ENCODE assay signal across 8 mouse cellular contexts in the genomic region with DNA sequence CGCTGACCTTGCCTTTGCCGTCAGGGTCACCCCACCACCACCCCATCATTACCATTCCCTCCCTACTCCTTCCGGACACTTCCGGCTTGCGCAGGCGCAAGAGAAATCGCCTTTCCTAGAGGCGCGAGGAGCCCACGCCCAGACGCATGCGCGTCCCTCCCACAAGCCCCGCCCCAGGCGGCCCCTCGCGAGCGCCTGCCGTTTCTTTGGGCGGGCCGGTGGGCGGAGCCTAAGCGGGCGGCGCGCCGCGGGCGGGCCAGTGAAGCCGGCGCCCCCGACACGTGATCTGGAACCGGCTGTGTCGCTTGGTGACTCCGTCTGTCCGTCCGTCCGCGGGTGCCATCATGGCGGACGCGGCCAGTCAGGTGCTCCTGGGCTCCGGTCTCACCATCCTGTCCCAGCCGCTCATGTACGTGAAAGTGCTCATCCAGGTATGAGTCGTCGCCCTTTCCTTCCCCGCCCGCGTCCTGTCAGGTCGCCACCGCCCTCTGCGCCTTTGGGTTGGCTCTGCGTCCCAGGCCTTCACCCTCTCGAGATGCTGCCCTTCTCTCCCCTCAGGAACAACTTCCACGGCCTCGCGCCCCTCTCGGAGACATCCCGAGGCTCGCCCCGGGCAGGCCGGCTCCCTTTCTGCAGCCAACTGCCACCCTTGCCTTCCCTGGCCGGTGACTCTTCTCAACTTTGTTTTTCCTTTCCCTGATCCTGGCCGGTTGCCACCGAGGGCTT. TPM values are rescaled to one million over a fixed set of nuclear protein-coding genes. Genes with fewer than 3 reads are reported as not detected.
DNase-seq lines count a peak whose midpoint lies in the region; ATAC-seq and TF ChIP-seq lines count a peak whose summit lies in the region.

A gene (plus strand): TSS at position 201 of the 726 bp plus-strand sequence.

- peak; percentile 96 for ATAC-seq in heart, embryonic 15.5 days (replicated peaks; ENCODE audit: insufficient number of reproducible peaks, insufficient read depth, low FRiP score, low read depth)
- ATAC-seq in liver, embryonic 14.5 days (ENCODE audit: insufficient read depth) = peak; percentile 93
- peak; percentile 95 for ATAC-seq in neural tube, embryonic 11.5 days (ENCODE audit: insufficient read depth, low FRiP score, low TSS enrichment)
- ATAC-seq in stomach, postnatal 0 days (ENCODE audit: low FRiP score, low TSS enrichment) = peak; percentile 98

- WGBS in forebrain, embryonic 10.5 days = 0% methylated on average over 67 of the region's 67 CpGs
- under 1% methylated on average over 59 of the region's 67 CpGs for WGBS in heart, embryonic 15.5 days
- under 1% methylated on average over 67 of the region's 67 CpGs for WGBS in liver, embryonic 14.5 days (ENCODE audit: insufficient replicate concordance)
- WGBS in neural tube, embryonic 11.5 days = under 1% methylated on average over 58 of the region's 67 CpGs
- under 1% methylated on average over 64 of the region's 67 CpGs for WGBS in stomach, postnatal 0 days

- peaks cover 23% of the 10 kb centered on the region for H3K4me1 ChIP-seq in forebrain, embryonic 10.5 days
- peaks cover 18% of the 10 kb centered on the region for H3K4me1 ChIP-seq in heart, embryonic 15.5 days (replicated peaks)
- H3K4me1 ChIP-seq in liver, embryonic 14.5 days (replicated peaks; ENCODE audit: control insufficient read depth in 2 of 2, insufficient read depth in 2 of 2, low read length in 1 of 2) = peaks cover 19% of the 10 kb centered on the region in 2 experiments
- H3K4me1 ChIP-seq in neural tube, embryonic 11.5 days (ENCODE audit: control insufficient read depth, insufficient read depth, low read length) = no peaks in the 10 kb centered on the region
- 0 out of 2 replicates have a peak, but pooled peaks cover 4% of the 10 kb centered on the region for H3K4me1 ChIP-seq in stomach, postnatal 0 days (replicated peaks; ENCODE audit: control insufficient read depth, insufficient read depth)

- H3K9me3 ChIP-seq in forebrain, embryonic 10.5 days = no peaks in the 10 kb centered on the region
- H3K9me3 ChIP-seq in heart, embryonic 15.5 days (replicated peaks) = no peaks in the 10 kb centered on the region
- no peaks in the 10 kb centered on the region for H3K9me3 ChIP-seq in liver, embryonic 14.5 days (ENCODE audit: control insufficient read depth, low read length)
- no peaks in the 10 kb centered on the region for H3K9me3 ChIP-seq in neural tube, embryonic 11.5 days (ENCODE audit: control insufficient read depth, low read length)
- H3K9me3 ChIP-seq in stomach, postnatal 0 days (ENCODE audit: control insufficient read depth, low read length) = no peaks in the 10 kb centered on the region

- peak within 1 kb of the TSS; percentile 94 for H3K27ac ChIP-seq in forebrain, embryonic 10.5 days
- peak within 1 kb of the TSS; percentile 88 for H3K27ac ChIP-seq in heart, embryonic 15.5 days
- peak within 1 kb of the TSS; percentile 56 for H3K27ac ChIP-seq in liver, embryonic 14.5 days
- H3K27ac ChIP-seq in neural tube, embryonic 11.5 days (ENCODE audit: low read depth, low read length) = peak within 1 kb of the TSS; percentile 79; the same call in 1 of the 2 replicates
- peak within 1 kb of the TSS; percentile 94 for H3K27ac ChIP-seq in stomach, postnatal 0 days (replicated peaks)

- H3K4me2 ChIP-seq in heart, embryonic 15.5 days = peak within 1 kb of the TSS; percentile 69
- peak within 1 kb of the TSS; percentile 80 for H3K4me2 ChIP-seq in liver, embryonic 14.5 days (ENCODE audit: low read depth)
- H3K4me2 ChIP-seq in neural tube, embryonic 11.5 days (ENCODE audit: low read depth) = peak within 1 kb of the TSS; percentile 57
- H3K4me2 ChIP-seq in stomach, postnatal 0 days (replicated peaks; ENCODE audit: low read depth) = peak within 1 kb of the TSS; percentile 61

- peak within 1 kb of the TSS; percentile 88 for H3K9ac ChIP-seq in heart, embryonic 15.5 days
- peak within 1 kb of the TSS; percentile 88 for H3K9ac ChIP-seq in liver, embryonic 14.5 days (replicated peaks)
- H3K9ac ChIP-seq in neural tube, embryonic 11.5 days (ENCODE audit: low read length) = peak within 1 kb of the TSS; percentile 82
- peak within 1 kb of the TSS; percentile 95 for H3K9ac ChIP-seq in stomach, postnatal 0 days (ENCODE audit: low read length)

- TF ChIP-seq CTCF in liver, embryonic 14.5 days (IDR thresholded peaks at IDR 0.05; ENCODE audit: low read depth) = 0 out of 2 replicates have a peak, but pooled peaks have one; percentile 27
- TF ChIP-seq CTCF in stomach, postnatal 0 days (IDR thresholded peaks at IDR 0.05; ENCODE audit: low read depth) = no peak

- H3K4me3 ChIP-seq in forebrain, embryonic 10.5 days = peak within 1 kb of the TSS; percentile 94
- peak within 1 kb of the TSS; percentile 82 for H3K4me3 ChIP-seq in heart, embryonic 15.5 days
- peak within 1 kb of the TSS; percentile 68 to 83 for H3K4me3 ChIP-seq in liver, embryonic 14.5 days (ENCODE audit: insufficient read depth in 1 of 2, low read depth in 2 of 2, low read length in 2 of 2)
- peak within 1 kb of the TSS; percentile 65 for H3K4me3 ChIP-seq in neural tube, embryonic 11.5 days (ENCODE audit: low read depth, low read length)
- H3K4me3 ChIP-seq in stomach, postnatal 0 days (ENCODE audit: low read depth, low read length) = peak within 1 kb of the TSS; percentile 96

- peaks cover 30% of the 10 kb centered on the region for H3K36me3 ChIP-seq in forebrain, embryonic 10.5 days (replicated peaks)
- peaks cover 25% of the 10 kb centered on the region for H3K36me3 ChIP-seq in heart, embryonic 15.5 days
- H3K36me3 ChIP-seq in liver, embryonic 14.5 days (replicated peaks; ENCODE audit: control insufficient read depth, insufficient read depth, low read depth) = peaks cover 11% of the 10 kb centered on the region
- H3K36me3 ChIP-seq in neural tube, embryonic 11.5 days (ENCODE audit: control insufficient read depth, insufficient read depth, low read length) = peaks cover 5% of the 10 kb centered on the region
- peaks cover 15% of the 10 kb centered on the region for H3K36me3 ChIP-seq in stomach, postnatal 0 days (ENCODE audit: control insufficient read depth, insufficient read depth, low read length)

- H3K27me3 ChIP-seq in forebrain, embryonic 10.5 days (ENCODE audit: poor library complexity, severe bottlenecking) = no peaks in the 10 kb centered on the region
- H3K27me3 ChIP-seq in heart, embryonic 15.5 days = no peaks in the 10 kb centered on the region
- no peaks in the 10 kb centered on the region for H3K27me3 ChIP-seq in liver, embryonic 14.5 days (ENCODE audit: control insufficient read depth, insufficient read depth, low read length)
- no peaks in the 10 kb centered on the region for H3K27me3 ChIP-seq in neural tube, embryonic 11.5 days (ENCODE audit: control insufficient read depth, insufficient read depth, low read length)
- H3K27me3 ChIP-seq in stomach, postnatal 0 days (ENCODE audit: control insufficient read depth, insufficient read depth, low read length) = no peaks in the 10 kb centered on the region

- DNase-seq in CD8-positive naive resting alpha-beta T cell, adult 2 months (ENCODE audit: low read depth in 2 of 2, low spot score in 2 of 2) = peak; percentile 93 to 94
- peak; percentile 94 for DNase-seq in c-Kit-positive CD71-negative TER-119-negative erythroid progenitor cells, embryonic 14.5 days (ENCODE audit: low read depth)
- DNase-seq in forebrain, embryonic 10.5 days (ENCODE audit: extremely low spot score, low spot score) = peak; percentile 94
- DNase-seq in kidney, postnatal 25 days = peak; percentile 98 to 99
- peak; percentile 92 to 94 (median 94) for DNase-seq in liver, embryonic 14.5 days (ENCODE audit: low read depth in 3 of 3, low spot score in 3 of 3)
- peak; percentile 100 for DNase-seq in neural tube, embryonic 11.5 days (ENCODE audit: low spot score)
- DNase-seq in stomach, postnatal 0 days (ENCODE audit: low spot score) = peak; percentile 99

- no peak for TF ChIP-seq EP300 in liver, embryonic 14.5 days (IDR thresholded peaks at IDR 0.05; ENCODE audit: low read depth)
- no peak for TF ChIP-seq EP300 in stomach, postnatal 0 days (optimal IDR thresholded peaks at IDR 0.05)

RNA-seq across cellular contexts. Expression of the gene that starts here (rescaled TPM):
- 245 and 249 TPM in 2 replicates for polyA plus RNA-seq in forebrain, embryonic 10.5 days (2016; fragmentation: Nextera tagmentation; extraction: Ambion mirVana)
- polyA plus RNA-seq in heart, embryonic 15.5 days (2015; fragmentation: Nextera tagmentation; extraction: Ambion mirVana) = 231 and 234 TPM in 2 replicates
- 43.9 and 52.2 TPM in 2 replicates for polyA plus RNA-seq in liver, embryonic 14.5 days (2012; rRNA removed)
- 128 and 135 TPM in 2 replicates for polyA plus RNA-seq in liver, embryonic 14.5 days (2014; fragmentation: Nextera tagmentation; extraction: Ambion mirVana)
- polyA plus RNA-seq in neural tube, embryonic 11.5 days (2014; fragmentation: Nextera tagmentation; extraction: Ambion mirVana) = 288 and 291 TPM in 2 replicates
- polyA plus RNA-seq in stomach, postnatal 0 days (2015; fragmentation: Nextera tagmentation; extraction: Ambion mirVana) = 151 and 155 TPM in 2 replicates

Comparison
In these comparisons a context has a peak if more than half of its experiments do, and no peak if none do; other contexts are left out.
1. Peak in every context shown above with its lines: DNase-seq, ATAC-seq, H3K4me3 ChIP-seq and H3K27ac ChIP-seq.